Mouse (Mus musculus) hindbrain, embryonic 16.5 days (tissue): Measurements from ENCODE around the gene Ubqln4. TPM values are rescaled to one million over a fixed set of nuclear protein-coding genes. Genes with fewer than 3 reads are reported as not detected.

Experiments used
- ATAC-seq: fragments of 200-750 bp; cut with Nextera tagmentation; 2 replicates; pipeline ENCODE4 v1.8.0; 2017; ENCODE audit warnings: moderate TSS enrichment, moderate library complexity
- H3K27ac ChIP-seq: fragments of 300-500 bp; sonication (generic); 2 replicates; pipeline ENCODE4 v1.5.1; 2014; ENCODE audit warnings: low read depth, mild to moderate bottlenecking, control low read depth, low read length, moderate library complexity
- H3K27me3 ChIP-seq: fragments of 300-500 bp; sonication (generic); replicated peaks from 2 replicates; pipeline ENCODE4 v1.6.1; 2014; ENCODE audit warnings: low read length; ENCODE audit not compliant: control insufficient read depth, insufficient read depth
- H3K36me3 ChIP-seq: fragments of 300-500 bp; sonication (generic); 2 replicates; pipeline ENCODE4 v1.6.1; 2014; ENCODE audit warnings: mild to moderate bottlenecking, low read length, moderate library complexity, mixed read lengths; ENCODE audit not compliant: control insufficient read depth, insufficient read depth
- H3K4me1 ChIP-seq: fragments of 300-500 bp; sonication (generic); 2 replicates; pipeline ENCODE4 v1.6.1; 2014; ENCODE audit warnings: low read depth, low read length; ENCODE audit not compliant: control insufficient read depth, insufficient read depth
- H3K4me2 ChIP-seq: fragments of 300-500 bp; sonication (generic); 2 replicates; pipeline ENCODE4 v1.6.1; 2014; ENCODE audit warnings: mild to moderate bottlenecking, low read length, control low read depth, moderate library complexity
- H3K4me3 ChIP-seq: fragments of 300-500 bp; sonication (generic); 2 replicates; pipeline ENCODE4 v1.5.1; 2014; ENCODE audit warnings: mild to moderate bottlenecking, low read length, control low read depth, moderate library complexity
- H3K9ac ChIP-seq: fragments of 300-500 bp; sonication (generic); 2 replicates; pipeline ENCODE4 v1.6.1; 2014; ENCODE audit warnings: low read depth, mild to moderate bottlenecking, control low read depth, low read length, moderate library complexity
- H3K9me3 ChIP-seq: fragments of 300-500 bp; sonication (generic); 2 replicates; pipeline ENCODE4 v1.6.1; 2014; ENCODE audit warnings: mild to moderate bottlenecking, low read length, moderate library complexity; ENCODE audit not compliant: control insufficient read depth
- WGBS: fragments of 180-500 bp; shearing (Covaris S2); extraction: QIAGEN DNeasy Blood & Tissue Kit; methylation state at CpG from one replicate; pipeline ENCODE4 v1.1.7; 2014; 5-methylcytosine and 5-hydroxymethylcytosine counted together
- polyA plus RNA-seq: library from polyadenylated mRNA; unstranded; fragments of >200 nt; fragmentation: Nextera tagmentation; extraction: Ambion mirVana; gene quantifications from 2 replicates; pipeline ENCODE4 v1.2.1, GENCODE M21; 2015

Gene Ubqln4
- polyA plus RNA-seq, 1 experiment from 2014 or later = 40.1 TPM

DNA sequence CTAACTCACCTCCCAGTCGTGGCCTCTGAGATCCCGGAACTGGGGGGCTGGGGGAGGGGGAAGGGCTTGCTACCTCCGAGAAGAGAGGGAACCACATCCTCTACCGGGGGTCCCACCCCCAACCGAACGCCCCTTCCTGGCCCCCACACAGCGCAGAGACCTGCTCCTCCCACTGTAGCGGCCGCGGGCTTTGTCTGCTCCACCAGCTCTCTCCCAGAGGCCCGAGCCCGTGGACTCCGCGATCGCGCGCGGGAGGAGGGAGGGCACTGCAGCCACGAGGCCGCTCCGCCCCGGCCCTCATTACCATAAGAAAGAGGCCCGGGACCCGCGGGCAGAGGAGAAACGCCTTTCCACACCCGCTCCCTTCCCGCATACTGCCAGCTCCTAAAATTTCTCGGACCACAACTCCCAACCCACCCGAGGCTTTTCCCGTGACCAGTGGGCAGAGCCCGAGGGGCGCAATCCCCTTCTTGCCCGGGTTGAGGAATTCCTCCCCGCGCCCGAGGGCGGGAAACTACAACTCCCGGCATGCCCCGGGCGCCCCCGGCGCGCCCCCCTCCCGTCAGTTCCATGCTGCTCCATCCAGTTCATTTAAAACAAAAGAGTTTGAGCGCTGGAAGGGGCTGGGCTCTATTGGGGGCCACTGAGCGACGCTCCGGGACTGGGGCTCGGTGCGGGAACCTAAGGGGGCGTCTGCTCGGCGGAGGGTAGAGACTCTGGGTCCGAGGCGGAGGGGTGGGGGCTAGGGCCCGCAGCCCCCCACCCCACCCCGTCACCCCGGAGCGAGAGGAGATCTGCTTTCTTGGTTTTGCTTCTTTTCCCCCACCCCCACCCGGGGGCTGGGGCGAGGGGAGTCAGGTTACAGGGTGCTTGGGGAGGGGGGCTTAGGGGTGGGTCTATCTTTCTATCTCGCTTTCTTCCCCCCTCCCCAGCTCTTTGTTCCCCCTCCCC lies 21.9 kb upstream of the Ubqln4 start:
- WGBS = under 1% methylated on average over 49 of the region's 63 CpGs
- peak; percentile 84 for ATAC-seq
- H3K9ac ChIP-seq = peak overlapping the region; percentile 98
- H3K9me3 ChIP-seq = no peaks in the 10 kb centered on the region
- H3K27me3 ChIP-seq = no peaks in the 10 kb centered on the region
- peak overlapping the region; percentile 96 for H3K27ac ChIP-seq
- H3K4me2 ChIP-seq = peak overlapping the region; percentile 64
- peaks cover 60% of the 10 kb centered on the region for H3K4me1 ChIP-seq
- H3K4me3 ChIP-seq = peak overlapping the region; percentile 75
- peaks cover 3% of the 10 kb centered on the region for H3K36me3 ChIP-seq

DNA sequence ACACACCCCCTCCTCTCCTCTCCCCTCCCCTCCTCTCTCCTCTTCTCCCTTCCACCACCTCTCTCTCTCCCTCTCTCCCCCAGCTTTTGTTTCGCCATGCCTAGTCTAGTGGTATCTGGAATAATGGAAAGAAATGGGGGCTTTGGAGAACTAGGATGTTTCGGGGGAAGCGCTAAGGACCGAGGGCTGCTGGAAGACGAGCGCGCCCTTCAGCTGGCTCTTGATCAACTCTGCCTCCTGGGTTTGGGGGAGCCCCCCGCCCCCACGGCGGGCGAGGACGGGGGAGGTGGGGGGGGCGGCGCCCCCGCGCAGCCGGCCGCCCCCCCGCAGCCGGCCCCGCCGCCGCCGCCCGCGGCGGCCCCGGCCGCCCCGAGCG lies 21.3 kb upstream of the Ubqln4 start, which contains the start of gene Mex3a:
TSS of gene Mex3a (plus strand) at position 97 of the 376 bp plus-strand sequence.
- no peak for ATAC-seq
- H3K27ac ChIP-seq = peak within 1 kb of the TSS; percentile 96
- H3K4me3 ChIP-seq = peak within 1 kb of the TSS; percentile 75

DNA sequence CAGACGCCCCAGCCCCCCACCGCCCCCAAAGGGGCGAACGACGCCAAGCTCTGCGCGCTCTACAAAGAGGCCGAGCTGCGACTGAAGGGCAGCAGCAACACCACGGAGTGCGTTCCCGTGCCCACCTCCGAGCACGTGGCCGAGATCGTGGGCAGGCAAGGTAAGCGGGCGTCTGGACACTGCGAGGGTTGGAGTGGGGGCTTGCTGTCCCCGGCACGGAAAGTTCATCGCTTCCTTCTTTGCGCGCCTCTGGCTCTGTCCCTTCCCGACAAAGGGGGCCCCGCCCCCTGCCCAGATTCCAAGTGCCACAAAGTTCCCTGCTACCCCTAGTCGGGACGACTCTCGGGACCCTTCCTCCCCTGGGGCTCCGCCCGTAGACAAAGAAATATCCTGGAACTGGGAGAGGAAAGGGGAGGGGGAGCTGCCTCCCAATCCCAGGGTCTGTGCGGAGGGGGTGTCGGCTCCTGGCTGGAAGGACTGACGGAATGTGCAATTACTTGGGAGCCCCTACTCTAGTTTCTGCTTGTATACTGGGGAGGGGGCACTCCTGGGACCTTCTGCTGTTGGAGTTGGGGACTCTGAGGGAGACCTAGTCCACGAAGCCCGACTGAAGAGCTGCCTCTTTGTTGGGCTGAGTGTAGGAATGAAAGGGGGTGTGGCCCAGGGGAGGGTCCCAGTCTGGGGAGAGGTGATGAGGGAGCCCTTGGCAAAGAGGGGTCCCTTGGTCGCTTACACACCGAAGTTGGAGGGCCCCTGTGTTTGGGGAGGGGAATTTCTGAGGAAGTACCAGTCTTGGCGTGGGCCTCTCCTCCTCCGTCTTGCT lies 20.7 kb upstream of the Ubqln4 start:
- H3K36me3 ChIP-seq = peaks cover 14% of the 10 kb centered on the region
- under 1% methylated on average over 34 of the region's 40 CpGs for WGBS
- peak overlapping the region; percentile 98 for H3K9ac ChIP-seq
- H3K4me3 ChIP-seq = peak overlapping the region; percentile 75
- peak overlapping the region; percentile 96 for H3K27ac ChIP-seq
- H3K9me3 ChIP-seq = no peaks in the 10 kb centered on the region
- peaks cover 60% of the 10 kb centered on the region for H3K4me1 ChIP-seq
- peak; percentile 18 for ATAC-seq
- no peaks in the 10 kb centered on the region for H3K27me3 ChIP-seq
- H3K4me2 ChIP-seq = peak overlapping the region; percentile 64

More for the DNA sequence above, 21.3 kb upstream of the Ubqln4 start, which contains the start of gene Mex3a:
- Histone ChIP-seq H3K9me3 (no peaks in the 10 kb centered on the region), H3K4me2 (peak within 1 kb of the TSS; percentile 64), H3K4me1 (peaks cover 66% of the 10 kb centered on the region), H3K36me3 (peaks cover 9% of the 10 kb centered on the region), H3K27me3 (no peaks in the 10 kb centered on the region), H3K9ac (peak within 1 kb of the TSS; percentile 98)
- under 1% methylated on average over 12 of the region's 31 CpGs for WGBS

DNA sequence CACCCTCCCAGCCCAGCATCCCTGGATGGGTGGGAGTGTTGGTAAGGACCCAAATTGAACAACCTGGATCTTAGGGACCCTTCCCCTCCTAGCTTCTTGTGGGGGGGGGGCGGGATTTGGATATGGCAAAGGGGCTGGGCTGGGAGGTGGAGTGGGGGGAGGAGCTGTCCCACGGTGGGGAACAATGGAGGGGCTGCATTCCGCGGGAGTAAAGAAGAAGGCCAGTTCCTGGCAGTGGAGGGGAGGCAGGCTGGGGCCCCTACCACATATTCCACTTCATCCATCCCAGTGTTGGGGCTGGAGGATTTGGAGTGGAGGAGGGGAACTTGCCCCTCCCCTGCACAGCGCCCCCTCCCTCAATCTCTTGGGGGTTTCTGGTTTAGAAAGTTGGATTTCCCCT lies 19.9 kb upstream of the Ubqln4 start:
- H3K9me3 ChIP-seq = no peaks in the 10 kb centered on the region
- peaks cover 62% of the 10 kb centered on the region for H3K4me1 ChIP-seq
- H3K4me2 ChIP-seq = peak overlapping the region; percentile 64
- no peaks in the 10 kb centered on the region for H3K27me3 ChIP-seq
- H3K9ac ChIP-seq = peak overlapping the region; percentile 98
- H3K27ac ChIP-seq = peak overlapping the region; percentile 96
- no peak for ATAC-seq
- H3K36me3 ChIP-seq = peaks cover 20% of the 10 kb centered on the region
- WGBS = 4% methylated on average over 4 of the region's 5 CpGs
- H3K4me3 ChIP-seq = peak overlapping the region; percentile 75

DNA sequence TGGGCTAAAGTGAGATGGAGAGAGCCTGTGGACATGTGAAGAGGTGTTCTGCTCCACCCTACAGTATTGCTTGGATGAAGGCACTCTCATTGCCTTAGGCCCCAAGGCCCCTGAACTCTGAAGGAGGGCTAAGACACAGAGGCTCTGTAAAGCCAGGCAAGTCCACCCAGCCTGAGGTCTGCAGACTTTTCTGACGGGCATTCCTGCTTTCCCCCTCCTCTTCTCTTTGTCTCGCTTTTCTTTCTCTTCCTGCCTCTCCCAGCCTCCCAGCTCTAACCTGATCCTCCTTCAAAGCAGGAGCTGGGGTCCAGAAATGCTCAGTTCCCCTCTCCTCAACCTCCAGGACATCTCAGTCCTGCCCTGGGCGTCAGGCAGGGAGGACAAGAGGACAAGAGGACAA lies 18.6 kb upstream of the Ubqln4 start:
- H3K27ac ChIP-seq = peak overlapping the region; percentile 36; the same call in 1 of the 2 replicates
- H3K9me3 ChIP-seq = no peaks in the 10 kb centered on the region
- H3K4me2 ChIP-seq = peak overlapping the region; percentile 64
- peak overlapping the region; percentile 75 for H3K4me3 ChIP-seq
- peaks cover 59% of the 10 kb centered on the region for H3K4me1 ChIP-seq
- WGBS = 7% methylated on average over 3 of the region's 3 CpGs
- H3K27me3 ChIP-seq = no peaks in the 10 kb centered on the region
- no peak for ATAC-seq
- H3K9ac ChIP-seq = peak overlapping the region; percentile 64
- peaks cover 20% of the 10 kb centered on the region for H3K36me3 ChIP-seq

DNA sequence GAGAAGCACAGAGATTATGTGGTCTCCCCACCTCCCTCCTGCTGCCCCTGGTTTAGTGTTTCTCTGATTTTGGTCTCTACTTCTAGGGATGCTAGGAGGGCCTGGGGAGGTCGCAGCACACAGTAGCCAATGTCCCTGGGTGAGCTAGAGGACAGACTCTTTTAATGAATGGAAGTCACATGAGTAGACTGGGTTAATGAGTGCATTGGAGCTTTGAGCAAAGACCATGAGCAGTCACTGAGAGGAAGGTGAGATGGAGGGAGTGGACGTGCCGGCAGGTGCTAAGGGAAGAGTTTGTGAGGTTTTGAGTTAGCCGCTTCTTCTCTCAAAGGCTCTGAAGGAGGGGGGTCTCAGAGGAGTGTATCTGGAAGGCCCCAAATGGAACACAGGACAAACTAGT lies 18.0 kb upstream of the Ubqln4 start:
- WGBS = 28% methylated on average over 4 of the region's 4 CpGs
- H3K27me3 ChIP-seq = no peaks in the 10 kb centered on the region
- H3K27ac ChIP-seq = no peak overlapping the region

DNA sequence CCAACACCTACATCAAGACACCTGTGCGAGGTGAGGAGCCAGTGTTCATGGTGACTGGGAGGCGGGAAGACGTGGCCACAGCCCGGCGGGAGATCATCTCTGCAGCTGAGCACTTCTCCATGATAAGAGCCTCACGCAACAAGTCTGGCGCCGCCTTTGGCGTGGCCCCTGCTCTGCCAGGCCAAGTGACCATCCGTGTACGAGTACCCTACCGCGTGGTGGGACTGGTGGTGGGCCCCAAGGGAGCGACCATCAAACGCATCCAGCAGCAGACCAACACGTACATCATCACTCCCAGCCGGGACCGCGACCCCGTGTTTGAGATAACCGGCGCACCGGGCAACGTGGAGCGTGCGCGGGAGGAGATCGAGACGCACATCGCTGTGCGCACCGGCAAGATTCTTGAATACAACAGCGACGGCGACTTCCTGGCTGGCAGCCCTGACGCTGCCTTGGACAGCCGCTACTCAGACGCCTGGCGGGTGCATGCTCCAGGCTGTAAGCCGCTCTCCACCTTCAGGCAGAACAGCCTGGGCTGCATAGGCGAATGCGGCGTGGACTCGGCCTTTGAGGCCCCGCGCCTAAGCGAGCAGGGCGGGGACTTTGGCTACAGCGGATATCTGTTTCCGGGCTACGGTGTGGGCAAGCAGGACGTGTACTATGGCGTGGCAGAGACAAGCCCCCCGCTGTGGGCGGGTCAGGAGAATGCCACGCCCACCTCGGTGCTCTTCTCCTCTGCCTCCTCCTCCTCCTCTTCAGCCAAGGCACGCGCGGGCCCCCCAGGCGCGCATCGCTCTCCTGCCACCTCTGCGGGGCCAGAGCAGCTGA lies 17.2 kb upstream of the Ubqln4 start:
- H3K9ac ChIP-seq = peak overlapping the region; percentile 46
- H3K27ac ChIP-seq = peak overlapping the region; percentile 46
- H3K4me1 ChIP-seq = peaks cover 61% of the 10 kb centered on the region
- H3K36me3 ChIP-seq = peaks cover 20% of the 10 kb centered on the region
- ATAC-seq = no peak
- WGBS = 6% methylated on average over 52 of the region's 64 CpGs
- peak overlapping the region; percentile 75 for H3K4me3 ChIP-seq
- H3K4me2 ChIP-seq = peak overlapping the region; percentile 64
- no peaks in the 10 kb centered on the region for H3K9me3 ChIP-seq
- H3K27me3 ChIP-seq = no peaks in the 10 kb centered on the region

More for the DNA sequence above, 18.0 kb upstream of the Ubqln4 start:
- Histone ChIP-seq H3K9ac (peak overlapping the region; percentile 64), H3K4me1 (peaks cover 57% of the 10 kb centered on the region), H3K9me3 (no peaks in the 10 kb centered on the region), H3K36me3 (peaks cover 20% of the 10 kb centered on the region), H3K4me3 (peak overlapping the region; percentile 75), H3K4me2 (peak overlapping the region; percentile 64)
- ATAC-seq = no peak

DNA sequence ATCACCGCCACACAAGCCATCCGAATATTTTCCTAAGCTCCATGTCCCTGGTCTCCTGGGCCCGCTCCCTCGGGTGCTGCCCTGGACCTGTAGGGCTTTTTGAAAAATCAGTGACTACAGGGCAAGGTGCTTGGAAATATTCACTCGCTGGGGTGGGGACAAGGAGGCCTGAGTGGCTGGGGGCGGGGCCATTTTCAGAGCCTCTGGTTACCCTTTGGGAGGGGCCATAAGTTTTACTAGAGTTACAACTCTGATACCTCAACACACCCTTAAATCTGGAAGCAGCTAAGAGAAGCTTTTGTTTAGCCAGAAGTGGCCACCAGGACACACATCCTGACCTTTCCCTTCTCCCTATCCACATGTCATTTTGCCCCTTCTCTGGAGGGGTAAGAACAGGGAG lies 16.4 kb upstream of the Ubqln4 start:
- peaks cover 20% of the 10 kb centered on the region for H3K36me3 ChIP-seq
- peak overlapping the region; percentile 46 for H3K9ac ChIP-seq
- WGBS = 47% methylated on average over 6 of the region's 6 CpGs
- H3K27ac ChIP-seq = no peak overlapping the region
- ATAC-seq = no peak
- no peaks in the 10 kb centered on the region for H3K27me3 ChIP-seq
- no peaks in the 10 kb centered on the region for H3K9me3 ChIP-seq
- peaks cover 61% of the 10 kb centered on the region for H3K4me1 ChIP-seq
- peak overlapping the region; percentile 75; the same call in 1 of the 2 replicates for H3K4me3 ChIP-seq
- H3K4me2 ChIP-seq = peak overlapping the region; percentile 64
